24 mouse cellular contexts compared by ENCODE assay signal in the genomic region with DNA sequence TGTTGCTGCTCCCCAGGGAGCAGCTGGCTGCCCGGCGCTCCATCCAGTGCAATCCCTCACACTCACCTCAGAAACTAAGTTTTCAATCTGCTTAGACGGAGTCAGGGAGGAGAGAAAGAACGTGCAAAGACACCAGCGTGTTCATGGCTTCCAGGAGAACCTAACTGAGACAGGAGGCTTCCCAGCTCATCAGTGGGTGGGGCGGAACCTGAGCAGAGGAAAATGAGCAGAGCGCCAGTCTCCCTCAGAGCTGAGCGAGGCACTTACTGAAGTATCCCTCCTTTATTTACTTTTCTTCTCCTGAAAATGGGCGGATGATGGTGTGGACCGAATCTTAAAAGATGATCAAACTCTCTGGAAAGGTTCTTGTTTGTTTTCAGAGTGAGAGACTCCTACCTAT.
DNase-seq lines count a peak whose midpoint lies in the region; ATAC-seq and TF ChIP-seq lines count a peak whose summit lies in the region.
"Had no signal": no experiment of that assay in that cellular context is flagged by ENCODE, and none has a peak within 500 bp of the region (broad histone marks: within the 10 kb centered on the region; RNA-seq: fewer than 3 reads in every experiment).

No protein-coding gene starts in this region.

- DNase-seq in frontal cortex, postnatal 14 days (ENCODE audit: low spot score in 2 of 2) = no peak
- no peak for DNase-seq in layer of hippocampus, adult 2 months (ENCODE audit: low spot score in 2 of 2)
- DNase-seq in layer of hippocampus, adult 18-20 months (ENCODE audit: low spot score in 2 of 2) = no peak
- DNase-seq in right cerebral cortex, adult 18-20 months = peak; percentile 36
- DNase-seq in right cerebral cortex, postnatal 10 days (ENCODE audit: low spot score in 2 of 2) = no peak
- DNase-seq: adrenal gland, adult 8-10 months; adrenal gland, postnatal 25 days; cerebellum, adult 18-20 months; cerebellum, adult 9-10 months; cerebellum, postnatal 14 days; forebrain, postnatal 0 days; gastrocnemius, postnatal 25 days; heart, adult 2 months; heart, postnatal 14 days had no signal

- peak; percentile 76 for ATAC-seq in frontal cortex, adult (ENCODE audit: low TSS enrichment)
- no peak for ATAC-seq in megakaryocyte, adult 5-6 weeks (ENCODE audit: poor library complexity, severe bottlenecking)
- ATAC-seq: activated CD4-positive, CD25-positive, alpha-beta regulatory T cell, adult 4 months; forebrain, embryonic 14.5 days had no signal

- TF ChIP-seq CTCF in layer of hippocampus, adult 2 months (conservative IDR thresholded peaks at IDR 0.05) = no peak

- peak overlapping the region; percentile 61; the same call in 1 of the 2 replicates for H3K27ac ChIP-seq in layer of hippocampus, adult 2 months
- H3K27ac ChIP-seq: embryonic facial prominence, embryonic 12.5 days; embryonic facial prominence, embryonic 15.5 days; heart, adult 2 months; heart, embryonic 10.5 days; heart, embryonic 13.5 days; hindbrain, embryonic 12.5 days; hindbrain, embryonic 15.5 days had no signal

- H3K4me3 ChIP-seq in layer of hippocampus, adult 2 months = no peak overlapping the region
- H3K4me3 ChIP-seq: embryonic facial prominence, embryonic 12.5 days; embryonic facial prominence, embryonic 15.5 days; heart, adult 2 months; heart, embryonic 10.5 days; heart, embryonic 13.5 days; hindbrain, embryonic 12.5 days; hindbrain, embryonic 15.5 days had no signal
